Mouse (Mus musculus): Measurements from ENCODE around the gene Qprt. TPM values are rescaled to one million over a fixed set of nuclear protein-coding genes. Genes with fewer than 3 reads are reported as not detected.
"Not testable (repeated sequence)": the region's sequence is repeated elsewhere in the genome, so short reads cannot be mapped to it uniquely, and the experiment has no call there.

Gene Qprt
- polyA plus RNA-seq, 1 experiment from 2014 or later = 2.0 TPM

DNA sequence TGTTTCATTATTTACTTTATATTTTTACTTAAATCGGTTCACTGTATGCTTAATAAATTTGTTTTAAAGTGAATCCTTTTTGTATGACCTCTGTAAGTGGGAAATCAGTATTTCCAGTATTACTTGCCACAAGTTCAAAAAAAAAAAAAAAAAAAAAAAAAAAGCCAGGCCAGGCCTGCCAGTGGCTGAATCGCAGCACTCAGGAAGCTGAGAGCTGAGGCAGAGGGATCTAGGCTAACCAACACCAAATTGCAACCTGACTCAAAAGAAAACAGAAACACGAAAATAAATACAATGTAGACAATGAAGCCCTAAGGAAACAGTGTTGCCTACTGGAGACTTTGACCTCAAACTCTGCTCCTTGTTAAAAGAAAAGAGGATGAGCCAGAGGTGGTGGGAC is 28.1 kb downstream of the Qprt start:
- H3K27me3 ChIP-seq (ENCODE audit: control insufficient read depth, insufficient read depth, low read length) = no peaks in the 10 kb centered on the region
- no peak overlapping the region for H3K4me2 ChIP-seq (ENCODE audit: low read depth)
- H3K36me3 ChIP-seq (ENCODE audit: control insufficient read depth, insufficient read depth, low read length) = no peaks in the 10 kb centered on the region
- H3K9me3 ChIP-seq (ENCODE audit: control insufficient read depth, low read length) = no peaks in the 10 kb centered on the region
- no peak overlapping the region for H3K27ac ChIP-seq (ENCODE audit: low read depth, low read length)
- DNase-seq (ENCODE audit: low spot score) = no peak
- no peak overlapping the region for H3K9ac ChIP-seq (ENCODE audit: low read length)
- peaks cover 3% of the 10 kb centered on the region; the same call in 1 of the 2 replicates for H3K4me1 ChIP-seq (ENCODE audit: control insufficient read depth, insufficient read depth, low read length)
- 83% methylated on average over 3 of the region's 3 CpGs for WGBS
- H3K4me3 ChIP-seq (ENCODE audit: low read depth, low read length) = no peak overlapping the region
- no peak for ATAC-seq (ENCODE audit: insufficient read depth, low FRiP score, low TSS enrichment)

DNA sequence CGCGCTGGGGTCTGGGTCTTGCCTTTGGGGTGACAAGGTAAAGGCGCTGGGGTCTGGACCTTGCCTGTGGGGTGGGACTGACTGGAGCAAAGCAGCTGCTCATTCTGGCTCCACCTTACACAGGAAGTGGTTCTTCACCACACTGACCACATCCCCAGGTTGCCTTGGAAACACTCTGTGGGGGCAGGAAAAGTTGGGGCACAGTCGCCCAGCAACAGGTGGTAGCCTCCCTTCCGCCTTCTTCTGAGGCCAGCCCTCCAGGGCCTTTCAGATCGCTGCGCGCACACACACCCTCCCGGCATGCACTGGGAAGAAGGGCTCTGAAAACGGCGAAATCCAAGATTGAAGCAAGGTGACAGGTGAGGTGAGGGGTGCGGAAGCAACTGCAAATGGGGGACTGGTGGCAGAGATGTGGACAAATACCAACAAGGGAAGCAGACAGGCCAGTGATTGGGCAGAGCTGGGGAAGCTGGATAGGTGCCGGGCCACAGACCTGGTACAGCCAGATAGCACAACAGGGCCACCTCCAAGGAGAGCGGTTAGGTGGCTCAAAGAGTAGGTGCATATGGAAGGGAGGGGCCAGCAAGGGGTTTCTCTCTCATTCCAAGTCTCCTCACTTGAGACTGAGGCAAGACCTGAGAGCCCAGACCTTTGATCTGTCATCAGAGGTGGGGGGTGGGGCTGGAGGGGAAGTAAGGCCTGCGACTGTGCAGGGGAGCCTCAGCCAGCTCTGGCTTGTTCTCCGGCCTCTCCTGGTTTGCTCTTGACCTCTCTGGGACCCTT is 30.7 kb downstream of the Qprt start, which contains the start of gene AI467606:
Gene AI467606 (plus strand): TSS at position 246 of the 783 bp plus-strand sequence.
- Histone ChIP-seq H3K4me3 (ENCODE audit: low read depth, low read length) (no peak within 1 kb of the TSS), H3K4me1 (ENCODE audit: control insufficient read depth, insufficient read depth, low read length) (peaks cover 5% of the 10 kb centered on the region; the same call in 1 of the 2 replicates), H3K27ac (ENCODE audit: low read depth, low read length) (no peak within 1 kb of the TSS), H3K4me2 (ENCODE audit: low read depth) (no peak within 1 kb of the TSS), H3K9ac (ENCODE audit: low read length) (no peak within 1 kb of the TSS), H3K9me3 (ENCODE audit: control insufficient read depth, low read length) (no peaks in the 10 kb centered on the region), H3K27me3 (ENCODE audit: control insufficient read depth, insufficient read depth, low read length) (no peaks in the 10 kb centered on the region), H3K36me3 (ENCODE audit: control insufficient read depth, insufficient read depth, low read length) (no peaks in the 10 kb centered on the region)
- 75% methylated on average over 16 of the region's 16 CpGs for WGBS
- ATAC-seq (ENCODE audit: insufficient read depth, low FRiP score, low TSS enrichment) (no peak), DNase-seq (ENCODE audit: low spot score) (no peak)

DNA sequence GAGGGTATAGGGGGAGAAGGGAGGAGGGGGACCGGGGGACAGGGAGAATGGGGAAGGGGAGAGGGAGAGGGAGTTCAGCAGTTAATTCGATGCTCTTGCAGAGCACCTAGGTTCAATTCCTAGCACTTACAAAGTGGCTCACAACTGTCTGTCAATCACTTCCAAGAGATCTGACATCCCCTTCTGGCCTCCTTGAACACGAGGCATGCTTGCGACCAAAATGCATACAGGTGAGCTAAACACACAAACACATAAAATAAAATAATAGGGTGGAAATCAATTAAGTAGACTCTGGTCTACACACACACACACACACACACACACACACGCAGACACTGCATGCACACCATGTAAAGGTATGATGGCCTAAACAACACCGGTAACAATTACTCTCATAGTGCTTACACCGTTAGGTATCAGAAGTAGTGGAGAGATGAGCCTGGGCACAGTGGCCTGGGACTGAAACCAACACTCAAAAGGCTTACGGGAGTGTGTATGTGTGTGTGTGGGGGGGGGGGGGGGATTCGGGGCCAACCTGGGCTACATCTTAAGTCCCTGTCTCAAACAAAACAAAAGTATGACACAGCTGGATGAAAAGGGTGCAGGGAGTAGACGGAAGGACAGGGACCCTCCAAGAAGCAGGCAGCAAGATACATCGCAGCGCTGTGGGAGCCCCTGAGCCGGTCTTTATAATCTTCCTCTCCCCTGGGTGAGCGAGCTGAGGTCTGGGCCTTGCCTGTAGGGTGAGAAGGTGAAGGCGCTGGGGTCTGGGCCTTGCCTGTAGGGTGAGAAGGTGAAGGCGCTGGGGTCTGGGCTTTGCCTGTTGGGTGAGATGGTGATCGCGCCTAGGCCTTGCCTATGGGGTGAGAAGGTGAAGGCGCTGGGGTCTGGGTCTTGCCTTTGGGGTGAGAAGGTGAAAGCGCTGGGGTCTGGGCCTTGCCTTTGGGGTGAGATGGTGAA is 31.6 kb downstream of the Qprt start:
- H3K36me3 ChIP-seq (ENCODE audit: control insufficient read depth, insufficient read depth, low read length) = no peaks in the 10 kb centered on the region
- peaks cover 5% of the 10 kb centered on the region; the same call in 1 of the 2 replicates for H3K4me1 ChIP-seq (ENCODE audit: control insufficient read depth, insufficient read depth, low read length)
- no peaks in the 10 kb centered on the region for H3K9me3 ChIP-seq (ENCODE audit: control insufficient read depth, low read length)
- no peak overlapping the region for H3K9ac ChIP-seq (ENCODE audit: low read length)
- no peak for DNase-seq (ENCODE audit: low spot score)
- no peak overlapping the region for H3K4me3 ChIP-seq (ENCODE audit: low read depth, low read length)
- ATAC-seq (ENCODE audit: insufficient read depth, low FRiP score, low TSS enrichment) = no peak
- 91% methylated on average over 20 of the region's 20 CpGs for WGBS
- H3K27me3 ChIP-seq (ENCODE audit: control insufficient read depth, insufficient read depth, low read length) = no peaks in the 10 kb centered on the region
- no peak overlapping the region for H3K4me2 ChIP-seq (ENCODE audit: low read depth)
- H3K27ac ChIP-seq (ENCODE audit: low read depth, low read length) = no peak overlapping the region

DNA sequence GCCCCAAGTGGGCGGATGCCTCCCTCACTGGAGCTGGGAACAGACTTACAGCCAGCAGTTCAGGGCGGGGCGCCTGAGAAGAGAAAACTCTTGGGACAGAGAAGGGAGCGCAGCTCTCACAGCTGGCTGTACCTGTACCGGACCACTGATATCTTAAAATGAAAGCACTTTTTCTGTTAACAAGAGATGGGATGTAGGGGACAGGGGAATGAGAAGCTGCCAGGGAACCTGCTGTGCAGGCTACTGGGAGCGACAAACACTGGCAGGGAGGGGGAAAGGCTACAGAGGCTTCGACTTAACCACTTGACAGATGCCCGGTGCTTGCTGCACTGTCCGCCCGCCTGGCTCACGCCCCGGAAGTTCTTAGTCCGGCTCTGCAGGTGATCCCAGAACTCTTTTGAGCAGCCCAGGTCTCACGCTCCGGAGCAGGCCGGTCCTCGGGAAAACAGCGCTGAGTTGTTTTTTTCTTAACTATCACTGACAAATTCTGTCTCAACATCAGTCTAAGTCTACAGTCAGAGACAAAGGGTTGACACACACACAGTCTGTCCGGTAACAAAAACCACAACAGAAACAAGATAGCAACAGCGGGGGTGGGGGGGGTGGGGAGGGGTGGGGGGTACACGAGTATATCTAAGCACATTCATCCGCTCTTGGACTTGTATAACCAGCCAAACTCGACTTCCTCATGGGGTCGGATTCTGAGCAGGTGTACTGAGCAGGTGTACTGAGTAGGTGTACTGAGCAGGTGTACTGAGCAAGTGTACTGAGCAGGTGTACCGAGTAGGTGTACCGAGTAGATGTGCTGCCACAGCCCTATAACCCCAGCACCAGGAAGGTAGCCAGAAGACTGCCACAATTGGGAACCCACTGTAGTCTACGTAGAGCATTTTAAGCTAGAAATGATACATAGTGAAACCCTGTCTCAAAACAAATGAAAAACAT is 32.9 kb downstream of the Qprt start:
- H3K4me2 ChIP-seq (ENCODE audit: low read depth) = peak overlapping the region; percentile 39
- peaks cover 5% of the 10 kb centered on the region; the same call in 1 of the 2 replicates for H3K4me1 ChIP-seq (ENCODE audit: control insufficient read depth, insufficient read depth, low read length)
- no peak overlapping the region for H3K27ac ChIP-seq (ENCODE audit: low read depth, low read length)
- H3K36me3 ChIP-seq (ENCODE audit: control insufficient read depth, insufficient read depth, low read length) = no peaks in the 10 kb centered on the region
- no peaks in the 10 kb centered on the region for H3K9me3 ChIP-seq (ENCODE audit: control insufficient read depth, low read length)
- ATAC-seq (ENCODE audit: insufficient read depth, low FRiP score, low TSS enrichment) (no peak), DNase-seq (ENCODE audit: low spot score) (no peak)
- 26% methylated on average over 27 of the region's 27 CpGs for WGBS
- no peak overlapping the region; the same call in 1 of the 2 replicates for H3K9ac ChIP-seq (ENCODE audit: low read length)
- no peaks in the 10 kb centered on the region for H3K27me3 ChIP-seq (ENCODE audit: control insufficient read depth, insufficient read depth, low read length)
- peak overlapping the region; percentile 18; the same call in 1 of the 2 replicates for H3K4me3 ChIP-seq (ENCODE audit: low read depth, low read length)

DNA sequence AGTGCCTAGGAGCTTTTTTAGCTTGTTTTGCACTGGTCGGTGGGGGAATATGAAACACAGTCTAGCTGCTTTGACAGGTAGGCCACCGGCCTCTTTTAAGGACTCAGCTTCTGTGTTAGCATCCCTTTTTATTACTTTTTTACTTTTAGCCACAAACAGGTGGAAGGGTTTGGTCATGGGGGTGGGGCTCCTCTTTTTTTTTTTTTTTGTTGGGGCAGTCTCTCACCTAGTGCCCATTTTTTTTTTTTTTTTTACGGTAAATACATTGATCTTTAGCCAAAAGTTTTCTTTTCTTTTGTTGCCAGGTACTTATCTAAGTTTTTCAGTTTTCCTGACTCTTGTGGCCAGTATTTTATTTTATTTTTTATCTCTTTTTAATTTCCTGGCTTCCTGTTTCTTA is 33.9 kb downstream of the Qprt start:
- no peaks in the 10 kb centered on the region for H3K36me3 ChIP-seq (ENCODE audit: control insufficient read depth, insufficient read depth, low read length)
- ATAC-seq (ENCODE audit: insufficient read depth, low FRiP score, low TSS enrichment) (no peak), DNase-seq (ENCODE audit: low spot score) (no peak)
- 93% methylated on average over 3 of the region's 3 CpGs for WGBS
- no peak overlapping the region for H3K27ac ChIP-seq (ENCODE audit: low read depth, low read length)
- H3K9me3 ChIP-seq (ENCODE audit: control insufficient read depth, low read length) = no peaks in the 10 kb centered on the region
- peaks cover 5% of the 10 kb centered on the region; the same call in 1 of the 2 replicates for H3K4me1 ChIP-seq (ENCODE audit: control insufficient read depth, insufficient read depth, low read length)
- H3K9ac ChIP-seq (ENCODE audit: low read length) = no peak overlapping the region
- no peak overlapping the region for H3K4me2 ChIP-seq (ENCODE audit: low read depth)
- no peaks in the 10 kb centered on the region for H3K27me3 ChIP-seq (ENCODE audit: control insufficient read depth, insufficient read depth, low read length)
- no peak overlapping the region for H3K4me3 ChIP-seq (ENCODE audit: low read depth, low read length)

DNA sequence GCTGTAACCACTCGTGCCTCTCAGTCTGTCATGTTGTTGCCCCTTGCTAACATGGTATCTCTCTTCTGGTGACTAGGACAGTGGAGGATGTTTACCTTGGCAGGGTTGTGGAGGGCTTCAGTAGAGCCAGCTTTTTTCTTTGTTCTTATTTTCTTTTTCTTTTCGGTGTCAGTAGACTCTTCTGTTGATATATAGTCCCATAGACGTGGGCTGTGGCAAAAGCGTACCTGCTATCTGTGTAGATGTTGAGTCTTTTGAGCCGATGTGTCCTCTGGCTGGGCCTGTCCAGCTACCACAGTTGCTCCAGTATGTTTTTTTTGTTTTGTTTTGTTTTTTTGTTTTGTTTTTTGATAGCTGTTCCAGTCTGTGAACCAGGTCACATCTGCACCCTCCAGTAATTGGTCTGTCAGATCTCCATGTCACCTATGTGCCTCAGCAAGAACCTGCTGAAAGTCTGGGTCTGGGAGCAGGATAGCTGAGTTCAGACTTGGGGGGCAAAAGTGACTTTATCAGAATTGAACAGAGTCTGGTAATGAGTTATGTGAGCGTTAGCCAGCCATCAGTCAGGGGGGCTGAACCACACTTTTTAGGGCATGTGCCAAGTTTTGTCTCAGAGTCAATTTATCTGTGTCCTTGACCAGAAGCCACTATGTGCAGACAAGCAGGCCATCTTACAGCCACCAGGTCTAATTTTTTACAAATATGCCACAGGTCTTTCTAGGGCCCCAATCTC is 34.6 kb downstream of the Qprt start, which contains the start of gene Zg16:
Gene Zg16 (minus strand): TSS at position 51 of the 733 bp plus-strand sequence.
- not testable (repeated sequence) for H3K27me3 ChIP-seq (ENCODE audit: control insufficient read depth, insufficient read depth, low read length); H3K4me2 ChIP-seq (ENCODE audit: low read depth); H3K27ac ChIP-seq (ENCODE audit: low read depth, low read length); H3K4me3 ChIP-seq (ENCODE audit: low read depth, low read length); H3K4me1 ChIP-seq (ENCODE audit: control insufficient read depth, insufficient read depth, low read length); H3K9ac ChIP-seq (ENCODE audit: low read length); H3K9me3 ChIP-seq (ENCODE audit: control insufficient read depth, low read length); ATAC-seq (ENCODE audit: insufficient read depth, low FRiP score, low TSS enrichment); H3K36me3 ChIP-seq (ENCODE audit: control insufficient read depth, insufficient read depth, low read length); DNase-seq (ENCODE audit: low spot score)
- 83% methylated on average over 6 of the region's 6 CpGs for WGBS

DNA sequence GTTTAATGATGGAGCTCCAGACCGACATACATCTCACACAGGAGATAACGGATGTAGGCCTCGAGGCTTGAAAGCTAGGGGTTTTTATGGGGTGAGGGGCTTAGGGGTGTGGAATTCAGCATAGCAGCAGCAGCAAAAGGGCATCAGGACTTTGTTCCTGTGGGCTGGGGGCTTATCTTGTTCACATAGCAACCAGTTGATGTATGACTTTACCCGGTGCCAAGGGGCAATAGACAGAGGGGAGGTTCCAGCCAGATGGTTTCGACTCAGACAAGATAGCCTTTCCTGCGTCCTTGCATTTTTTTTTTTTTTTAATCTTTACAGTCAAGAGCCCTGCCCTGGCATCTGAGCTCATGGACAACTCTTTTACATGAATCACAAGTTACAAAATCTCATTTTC is 36.3 kb downstream of the Qprt start:
- DNase-seq (ENCODE audit: low spot score); H3K36me3 ChIP-seq (ENCODE audit: control insufficient read depth, insufficient read depth, low read length); H3K27me3 ChIP-seq (ENCODE audit: control insufficient read depth, insufficient read depth, low read length); ATAC-seq (ENCODE audit: insufficient read depth, low FRiP score, low TSS enrichment); H3K27ac ChIP-seq (ENCODE audit: low read depth, low read length); H3K4me1 ChIP-seq (ENCODE audit: control insufficient read depth, insufficient read depth, low read length); H3K9me3 ChIP-seq (ENCODE audit: control insufficient read depth, low read length); H3K4me2 ChIP-seq (ENCODE audit: low read depth); H3K4me3 ChIP-seq (ENCODE audit: low read depth, low read length); H3K9ac ChIP-seq (ENCODE audit: low read length): not testable (repeated sequence)
- 65% methylated on average over 6 of the region's 6 CpGs for WGBS

Data from neural tube, embryonic 11.5 days (tissue).